Mouse (Mus musculus) lung, adult 18-20 months (tissue): ENCODE results near the gene Slc22a12.

Experiments
- DNase-seq, 2 experiments: peaks; one replicate each; pipeline ENCODE4 v3.0.0; 2022; ENCODE audit warnings: mixed read lengths in 2 of 2

Slc22a12 gene

DNA sequence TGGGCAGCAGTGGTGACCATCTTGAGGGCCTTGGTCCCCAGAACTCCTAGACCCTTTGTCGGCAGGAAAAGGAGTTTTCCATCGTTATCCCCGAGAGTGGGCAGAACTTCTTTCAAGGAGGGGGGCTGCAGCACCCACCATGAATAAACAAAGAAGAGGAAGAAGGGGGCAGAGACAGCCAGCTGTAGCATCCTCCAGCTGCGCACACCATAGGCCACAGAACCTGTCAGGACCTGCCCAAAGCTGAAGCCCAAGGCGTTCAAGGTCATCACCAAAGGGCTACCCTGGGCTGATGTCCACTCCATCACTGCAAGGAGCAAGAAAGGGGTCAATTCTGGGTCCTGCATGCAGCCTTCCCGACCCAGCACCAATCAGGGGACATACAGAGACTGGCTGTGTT, 2.6 kb downstream of the Slc22a12 start:
- DNase-seq = no peak

DNA sequence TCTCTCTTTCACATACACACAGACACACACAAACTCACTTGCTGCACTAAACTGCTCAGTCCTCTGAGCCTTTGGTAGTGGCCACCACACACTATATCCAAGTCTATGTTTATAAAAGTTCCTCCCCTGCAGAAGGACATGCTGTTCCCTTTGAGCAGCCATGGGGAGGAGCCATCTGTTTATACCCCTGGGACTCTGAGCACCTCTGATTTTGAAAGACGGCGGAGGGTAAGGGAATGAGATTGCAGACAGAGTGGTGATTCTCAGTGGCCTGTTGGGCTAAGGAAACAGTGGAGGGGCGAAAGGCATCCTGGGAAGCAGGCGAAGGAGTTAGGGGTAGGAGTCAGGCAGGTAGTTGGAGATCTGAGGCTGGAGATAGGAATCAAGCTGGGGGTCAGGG, 3.2 kb downstream of the Slc22a12 start:
- no peak for DNase-seq

DNA sequence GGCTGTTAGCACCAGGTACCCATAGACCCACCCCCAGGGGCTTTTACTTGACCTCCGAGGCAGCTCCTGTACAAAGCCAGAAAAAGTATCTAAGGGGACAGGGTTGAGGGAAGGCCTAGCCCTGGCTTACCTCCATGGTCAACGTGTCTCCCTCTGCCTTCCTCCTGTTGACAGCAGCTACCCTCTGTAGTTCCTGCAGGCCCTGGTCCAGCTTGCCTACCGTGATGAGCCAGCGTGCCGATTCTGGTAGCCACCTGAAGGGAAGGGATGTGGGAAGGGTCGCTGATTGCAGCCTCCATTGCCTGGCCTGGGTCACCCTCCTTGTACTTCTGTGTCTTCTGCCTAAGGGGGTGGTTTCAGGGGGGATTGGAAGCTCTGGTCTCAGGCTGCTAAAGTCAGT, 4.3 kb downstream of the Slc22a12 start:
- no peak for DNase-seq

DNA sequence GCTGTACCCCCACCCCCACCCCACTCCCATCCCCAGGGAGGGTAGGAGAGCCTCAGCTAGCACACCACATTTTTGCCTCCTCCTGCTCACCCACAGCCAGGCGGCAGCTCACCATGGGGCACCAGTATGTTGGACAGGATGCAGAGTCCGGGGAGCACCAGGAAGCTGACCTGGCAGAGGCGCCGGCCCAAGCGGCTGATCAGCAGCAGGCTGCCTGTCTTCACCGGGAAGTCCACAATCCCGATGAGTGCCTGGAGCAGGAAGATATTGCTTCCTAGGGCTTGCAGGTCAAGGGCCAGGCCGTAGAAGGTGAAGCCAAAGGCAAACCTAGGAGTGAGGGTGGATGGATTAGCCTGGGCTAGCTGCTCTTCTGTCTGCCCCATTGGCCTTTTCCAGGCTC, 5.3 kb downstream of the Slc22a12 start:
- DNase-seq = no peak

GRCm38 (mm10) chr19:6536696-6537095, 6.1 kb downstream of the Slc22a12 start:
- no peak for DNase-seq

GRCm38 (mm10) chr19:6536201-6536600, 6.6 kb downstream of the Slc22a12 start:
- DNase-seq = no peak

DNA sequence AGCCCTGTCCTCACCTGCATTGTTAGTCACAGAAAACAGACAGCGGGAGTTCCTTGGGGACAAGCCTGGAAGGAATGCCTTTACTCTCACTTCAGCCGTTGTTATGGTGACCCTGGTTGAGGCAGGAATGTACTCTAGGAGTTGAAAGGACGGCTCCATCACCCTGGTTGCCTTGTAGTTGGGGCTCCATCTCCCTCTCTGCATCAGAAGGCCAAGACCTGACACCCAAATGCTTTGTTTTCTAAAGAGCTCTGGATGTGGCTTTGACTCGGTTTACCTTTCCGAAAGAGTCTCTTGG, 8.8 kb downstream of the Slc22a12 start:
- no peak for DNase-seq

DNA sequence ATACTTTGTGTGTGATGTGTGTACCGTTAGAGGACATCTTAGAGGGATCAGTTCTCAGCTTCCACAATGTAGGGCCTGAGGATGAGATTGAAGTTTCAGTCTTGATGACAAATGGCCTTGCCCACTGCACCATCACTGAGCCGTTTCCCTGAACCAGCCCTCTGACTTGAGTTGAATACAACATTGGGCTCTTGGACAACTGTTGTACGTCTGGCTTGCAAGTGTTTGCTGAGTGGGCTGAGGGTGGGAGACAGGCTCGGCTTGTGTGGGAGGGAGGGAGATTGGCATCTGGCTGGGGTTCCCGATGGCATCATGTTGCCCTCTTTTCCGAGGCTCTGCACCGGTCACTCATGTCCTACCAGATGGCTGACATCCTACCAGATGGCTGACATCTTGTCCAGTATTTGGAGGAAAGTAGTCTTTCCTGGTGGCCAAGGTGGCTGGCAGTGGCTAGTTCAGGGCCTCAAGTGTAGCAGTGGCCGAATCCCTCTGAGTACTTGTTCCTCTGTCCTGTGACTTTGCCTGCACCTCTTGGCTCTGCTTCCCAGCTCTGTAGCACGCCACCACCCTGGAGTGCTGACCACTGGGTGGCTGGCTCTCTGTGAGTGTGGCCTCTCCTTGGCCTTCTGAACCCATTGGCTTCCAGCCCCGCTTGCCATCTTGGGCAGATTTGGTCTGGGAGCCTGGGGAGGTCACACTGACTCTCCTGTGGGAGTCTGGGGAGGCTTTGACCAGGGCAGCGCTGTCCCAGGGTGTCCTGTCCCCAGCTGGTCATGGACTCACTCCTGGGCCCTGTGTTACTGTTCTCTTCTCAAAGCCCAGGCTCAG, 9.3 kb downstream of the Slc22a12 start:
- DNase-seq = no peak

- DNase-seq = peak; percentile 53 to 65
These were observed 10.2 kb downstream of the Slc22a12 start for GRCm38 (mm10) chr19:6532656-6533055.

DNA sequence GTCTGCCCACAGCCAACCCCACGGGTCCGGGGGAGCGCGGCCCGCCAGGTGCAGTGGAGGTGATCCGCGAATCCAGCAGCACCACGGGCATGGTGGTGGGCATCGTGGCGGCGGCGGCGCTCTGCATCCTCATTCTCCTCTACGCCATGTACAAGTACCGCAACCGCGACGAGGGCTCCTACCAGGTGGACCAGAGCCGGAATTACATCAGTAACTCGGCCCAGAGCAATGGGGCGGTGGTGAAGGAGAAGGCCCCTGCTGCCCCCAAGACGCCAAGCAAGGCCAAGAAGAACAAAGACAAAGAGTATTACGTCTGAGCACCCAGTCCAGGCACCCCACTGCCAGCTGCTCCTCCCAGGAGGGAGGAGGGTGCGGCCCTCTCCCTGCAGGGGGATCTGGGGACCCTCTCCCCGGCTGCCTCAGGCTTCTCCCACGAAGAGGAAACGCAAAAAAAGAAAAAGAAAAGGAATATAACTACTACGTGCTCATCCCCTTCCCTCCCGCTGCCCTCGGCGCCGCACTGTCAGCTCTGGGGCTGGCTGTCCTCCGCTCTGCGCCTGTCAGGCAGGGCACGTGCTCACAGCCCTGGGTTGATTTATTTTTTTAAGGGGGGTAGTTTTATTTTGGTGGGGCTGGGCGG, 10.9 kb downstream of the Slc22a12 start:
- peak; percentile 18 to 33 for DNase-seq

DNA sequence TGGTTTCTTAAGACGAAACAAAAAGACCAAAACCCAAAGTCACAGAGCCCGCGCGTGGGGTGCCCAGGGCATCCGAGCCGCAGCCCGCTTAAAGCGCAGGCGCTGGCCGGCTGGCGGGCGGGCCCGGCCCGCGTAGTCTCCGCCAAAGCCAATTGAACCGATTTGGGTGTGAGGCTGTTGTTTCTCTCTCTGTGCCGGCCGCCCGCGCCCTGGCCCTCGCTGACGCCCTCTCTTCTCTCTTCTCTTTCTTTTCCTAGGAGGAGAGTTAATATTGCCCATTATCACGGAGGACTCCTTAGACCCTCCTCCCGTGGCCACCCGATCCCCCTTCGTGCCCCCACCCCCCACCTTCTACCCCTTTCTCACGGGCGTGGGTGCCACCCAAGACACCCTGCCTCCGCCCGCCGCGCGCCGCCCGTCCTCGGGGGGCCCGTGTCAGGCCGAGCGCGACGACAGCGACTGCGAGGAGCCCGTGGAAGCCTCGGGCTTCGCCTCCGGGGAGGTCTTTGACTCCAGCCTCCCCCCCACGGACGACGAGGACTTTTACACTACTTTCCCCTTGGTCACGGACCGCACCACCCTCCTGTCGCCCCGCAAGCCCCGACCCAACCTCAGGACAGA, 11.7 kb downstream of the Slc22a12 start:
- peak; percentile 32 to 45 for DNase-seq

- no peak for DNase-seq
These were observed 12.5 kb downstream of the Slc22a12 start for GRCm38 (mm10) chr19:6530359-6530758.

DNA sequence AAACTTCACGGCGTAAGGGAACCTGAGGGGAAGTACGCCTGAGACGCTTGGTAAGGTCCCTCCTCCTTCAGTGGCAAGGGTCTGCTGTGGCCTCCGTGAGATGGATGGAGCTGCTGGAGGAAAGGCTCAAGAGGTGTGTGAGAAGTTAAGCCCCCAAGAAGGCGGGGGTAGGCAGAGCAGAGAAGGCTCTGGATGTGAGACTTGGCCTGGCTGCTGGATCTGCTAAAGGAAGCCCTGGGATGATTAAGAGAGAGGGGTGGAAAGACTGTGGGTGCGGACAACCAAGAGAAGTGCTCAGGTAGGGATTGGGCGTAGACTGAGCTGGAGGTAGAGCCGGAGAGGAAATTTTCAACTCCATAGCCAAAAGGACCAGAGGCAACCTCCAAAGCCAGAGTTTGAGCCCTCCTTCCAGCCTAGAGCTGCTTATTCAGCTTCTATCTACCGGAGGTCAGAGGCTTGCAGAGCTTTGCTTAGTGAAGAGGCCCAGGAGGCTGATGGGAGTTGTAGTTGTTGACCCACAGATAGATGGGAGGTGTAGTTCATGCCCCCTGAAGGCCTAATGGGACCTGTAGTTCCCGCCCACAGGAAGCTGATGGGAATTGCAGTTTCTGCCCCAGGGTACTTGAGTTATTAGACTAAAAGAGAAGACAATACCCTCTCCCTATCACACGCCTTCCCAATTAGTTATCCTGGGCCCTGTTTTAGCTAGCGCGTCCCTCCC, 13.4 kb downstream of the Slc22a12 start:
- peak; percentile 37 to 41 for DNase-seq

DNA sequence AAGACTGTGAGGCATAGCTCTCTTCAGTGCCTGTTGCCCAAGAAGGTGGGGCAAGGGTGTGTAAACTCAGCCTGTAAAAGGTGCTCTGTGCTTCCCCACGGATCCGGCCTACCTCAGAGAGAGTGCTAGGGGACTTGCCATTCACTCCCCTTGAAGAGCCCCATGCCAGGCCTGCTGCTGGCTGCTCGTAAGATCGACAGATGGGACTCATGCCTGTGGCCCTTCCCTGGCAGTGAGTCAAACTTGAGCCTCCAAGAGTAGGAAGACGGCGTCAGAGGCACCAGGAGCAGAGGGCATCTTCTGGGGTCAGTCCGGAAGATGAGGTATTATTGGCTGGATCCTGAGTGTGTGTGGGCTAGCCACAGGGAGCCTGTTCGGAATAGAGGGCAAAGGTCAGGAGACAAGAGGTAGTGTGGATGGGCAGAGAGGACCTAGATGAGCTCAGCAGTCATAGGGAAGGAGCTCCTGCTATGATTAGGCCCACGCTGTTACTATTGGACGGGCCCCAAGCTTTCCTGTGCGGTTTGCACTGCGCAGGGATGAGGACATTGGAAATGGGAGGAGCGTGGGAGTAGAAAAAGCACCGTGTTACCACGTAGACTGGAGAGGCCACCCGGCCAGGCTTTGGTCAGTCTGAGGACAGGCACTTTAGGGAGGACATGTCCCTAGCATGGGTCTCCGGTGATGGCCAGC, 14.8 kb downstream of the Slc22a12 start:
- DNase-seq = no peak

DNA sequence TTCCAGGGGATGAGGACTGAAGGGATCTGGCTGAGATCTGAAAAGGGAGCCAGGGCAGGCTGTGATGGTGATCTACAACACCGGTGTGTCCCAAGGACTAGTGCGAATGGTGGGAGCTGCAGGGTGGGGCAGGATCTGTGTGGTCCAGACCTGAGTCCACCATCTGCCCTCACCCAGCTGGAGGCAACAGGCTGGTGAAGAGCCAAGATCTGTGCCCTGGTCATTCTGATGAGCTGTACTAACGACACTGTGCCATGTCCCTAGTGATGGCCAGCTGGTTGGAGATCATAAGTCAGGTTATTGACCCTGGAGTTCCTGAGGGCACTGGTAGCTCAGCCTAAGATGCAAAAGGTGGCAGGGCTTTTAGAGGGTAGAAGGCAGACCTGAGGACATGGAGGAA, 15.4 kb downstream of the Slc22a12 start:
- no peak for DNase-seq

GRCm38 (mm10) chr19:6526010-6526409, 16.8 kb downstream of the Slc22a12 start:
- DNase-seq = no peak

DNA sequence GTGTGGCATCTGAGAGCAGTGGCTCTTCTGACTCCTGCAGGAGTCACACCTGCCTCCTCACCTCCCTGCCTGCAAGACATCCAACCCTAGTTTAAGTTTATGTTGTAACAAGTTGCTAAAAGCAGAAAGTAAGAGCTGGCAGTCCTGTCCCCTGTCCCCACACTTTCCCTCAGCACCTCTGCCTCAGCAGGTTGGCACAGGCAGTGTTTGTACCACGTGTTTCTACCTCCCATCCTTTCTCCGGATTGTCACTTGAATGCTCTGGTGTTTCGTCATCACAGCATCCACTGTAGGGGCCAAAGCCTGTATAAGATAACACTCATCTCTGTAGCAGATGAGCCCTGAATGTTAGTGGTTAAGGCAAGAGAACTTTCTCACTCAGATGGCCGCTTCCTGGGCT, 17.8 kb downstream of the Slc22a12 start:
- no peak for DNase-seq

- no peak for DNase-seq
These were observed 20.5 kb downstream of the Slc22a12 start for GRCm38 (mm10) chr19:6522289-6522688.

DNA sequence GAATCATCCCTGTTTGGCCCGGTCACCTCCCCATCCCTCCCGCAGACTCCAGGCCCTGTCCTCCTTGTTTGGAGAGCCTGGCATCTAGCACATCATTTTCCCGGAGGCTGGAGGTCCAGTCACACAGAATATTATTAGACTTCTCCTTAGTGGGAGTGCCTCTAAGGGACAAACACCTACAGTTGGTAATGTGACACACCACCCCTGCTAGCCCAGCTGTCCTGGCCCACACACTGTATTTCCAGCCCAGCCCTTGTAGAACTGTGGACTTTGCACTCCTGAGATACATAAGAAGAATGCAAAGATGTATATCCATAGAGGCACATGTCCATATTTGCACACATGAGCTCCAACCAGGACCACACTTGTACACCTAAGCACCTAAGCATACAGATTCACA, 21.2 kb downstream of the Slc22a12 start:
- DNase-seq = no peak

DNA sequence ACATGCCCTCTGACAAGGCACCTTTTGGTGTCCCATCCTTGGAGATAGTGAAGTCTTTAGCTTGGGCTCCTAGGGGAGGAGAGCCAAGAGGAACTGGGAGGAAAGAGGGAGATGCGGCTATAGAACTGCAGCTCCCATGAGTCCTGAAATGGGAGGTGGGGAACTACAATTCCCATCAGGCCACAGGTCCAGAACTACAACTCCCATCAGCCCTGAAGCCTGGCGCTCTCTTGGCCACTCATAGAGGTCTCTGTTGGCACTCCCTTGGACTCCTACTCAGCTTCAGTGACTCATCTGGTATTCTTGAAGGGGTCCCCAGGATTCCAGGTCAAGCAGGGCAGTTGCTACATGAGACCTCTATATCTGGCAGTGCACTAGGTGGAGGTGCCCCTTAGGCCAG, 23.3 kb downstream of the Slc22a12 start:
- DNase-seq = no peak

GRCm38 (mm10) chr19:6518601-6519000, 24.2 kb downstream of the Slc22a12 start:
- DNase-seq = no peak

- DNase-seq = no peak
These were observed 26.7 kb downstream of the Slc22a12 start for GRCm38 (mm10) chr19:6516153-6516552.

- DNase-seq = no peak
These were observed 27.4 kb downstream of the Slc22a12 start for GRCm38 (mm10) chr19:6515448-6515847.
